Mouse (Mus musculus): ENCODE measurements at regions not wholly inside any gene's neighbourhood (a gene's known extent, or its start where the extent isn't known, plus 50 kb on each side); places are given as distances from the start of the nearest gene placed in this dataset.

DNA sequence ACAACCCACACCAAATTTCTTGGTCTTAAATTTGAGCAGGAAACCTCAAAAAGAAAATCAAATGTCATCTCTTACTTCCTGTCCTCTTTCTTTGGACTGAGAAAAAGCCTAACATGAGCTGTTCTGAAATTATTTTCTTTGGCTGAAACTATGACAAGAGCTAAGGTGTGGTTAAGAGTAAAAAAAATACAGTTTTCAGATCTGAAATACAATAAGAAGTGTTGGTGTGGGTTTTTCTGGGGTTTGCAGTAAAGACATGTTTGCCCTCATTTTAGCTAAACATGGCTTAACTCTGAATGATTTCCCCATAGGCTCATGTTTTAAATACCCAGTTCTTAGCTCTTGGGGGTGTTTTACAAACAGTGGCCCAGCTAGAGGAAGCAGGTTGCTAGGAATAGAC lies 451.8 kb upstream of the Klf4 start:
- no peaks in the 10 kb centered on the region for H3K36me3 ChIP-seq (ENCODE audit: control insufficient read depth, insufficient read depth, low read length)
- no peak for DNase-seq (ENCODE audit: low spot score)
- no peaks in the 10 kb centered on the region for H3K27me3 ChIP-seq (replicated peaks; ENCODE audit: control insufficient read depth, insufficient read depth, low read length)
- H3K9me3 ChIP-seq (replicated peaks; ENCODE audit: control insufficient read depth, low read length) = no peaks in the 10 kb centered on the region
- H3K4me3 ChIP-seq (ENCODE audit: low read depth, low read length) = no peak overlapping the region
- no peak overlapping the region for H3K4me2 ChIP-seq (ENCODE audit: low read length)
- H3K4me1 ChIP-seq (ENCODE audit: control insufficient read depth, insufficient read depth, low read length) = no peaks in the 10 kb centered on the region
- H3K27ac ChIP-seq (ENCODE audit: low read depth, low read length) = no peak overlapping the region
- H3K9ac ChIP-seq (ENCODE audit: low read length) = no peak overlapping the region
- no peak for ATAC-seq

DNA sequence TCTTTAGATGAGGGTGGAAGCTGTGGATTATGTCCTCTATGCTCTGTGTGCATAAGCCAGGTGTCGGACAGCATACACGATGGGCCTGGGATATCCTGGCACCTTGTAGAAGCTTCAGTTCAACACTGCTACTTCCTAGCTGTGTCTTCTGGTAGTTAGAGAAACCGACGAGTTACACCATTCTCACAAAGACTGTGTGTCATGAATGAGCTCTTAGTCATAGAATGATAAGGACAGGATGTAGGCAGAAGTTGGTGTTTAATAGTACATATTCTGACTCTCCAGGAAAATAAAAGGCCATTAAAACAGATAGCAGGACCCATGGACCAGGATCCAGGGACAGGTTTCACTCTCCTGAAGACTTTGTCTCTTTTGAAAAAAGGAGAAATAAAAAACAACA lies 446.3 kb upstream of the Klf4 start:
- Histone ChIP-seq H3K4me1 (ENCODE audit: control insufficient read depth, insufficient read depth, low read length) (no peaks in the 10 kb centered on the region), H3K9me3 (replicated peaks; ENCODE audit: control insufficient read depth, low read length) (no peaks in the 10 kb centered on the region), H3K9ac (ENCODE audit: low read length) (no peak overlapping the region), H3K36me3 (ENCODE audit: control insufficient read depth, insufficient read depth, low read length) (no peaks in the 10 kb centered on the region), H3K27ac (ENCODE audit: low read depth, low read length) (no peak overlapping the region), H3K4me2 (ENCODE audit: low read length) (no peak overlapping the region), H3K27me3 (replicated peaks; ENCODE audit: control insufficient read depth, insufficient read depth, low read length) (no peaks in the 10 kb centered on the region), H3K4me3 (ENCODE audit: low read depth, low read length) (no peak overlapping the region)
- no peak for DNase-seq (ENCODE audit: low spot score)
- ATAC-seq = no peak
- 94% methylated on average over 4 of the region's 4 CpGs for WGBS

DNA sequence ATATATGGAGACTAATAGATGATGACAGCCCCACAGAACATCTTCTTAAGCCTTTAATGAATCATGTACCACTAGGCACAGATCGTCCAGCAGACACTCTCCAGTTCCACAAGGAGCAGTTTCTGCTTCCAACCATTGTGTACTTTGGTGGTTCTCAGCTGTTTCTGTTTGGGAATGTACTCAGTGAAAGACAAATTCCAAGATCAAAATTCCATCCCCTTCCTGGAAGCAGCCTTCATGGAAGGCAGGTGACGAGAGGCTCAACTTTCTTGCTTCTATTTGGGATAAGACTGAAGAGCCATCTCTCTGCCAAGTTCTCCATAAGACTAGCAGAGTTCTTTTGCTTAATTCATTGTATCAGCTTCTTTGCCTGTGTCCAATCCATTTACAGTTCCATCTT lies 444.0 kb upstream of the Klf4 start:
- H3K27me3 ChIP-seq (replicated peaks; ENCODE audit: control insufficient read depth, insufficient read depth, low read length) = no peaks in the 10 kb centered on the region
- 89% methylated on average over 2 of the region's 2 CpGs for WGBS
- H3K36me3 ChIP-seq (ENCODE audit: control insufficient read depth, insufficient read depth, low read length) = no peaks in the 10 kb centered on the region
- DNase-seq (ENCODE audit: low spot score) (no peak), ATAC-seq (no peak)
- no peak overlapping the region for H3K4me3 ChIP-seq (ENCODE audit: low read depth, low read length)
- H3K4me1 ChIP-seq (ENCODE audit: control insufficient read depth, insufficient read depth, low read length) = no peaks in the 10 kb centered on the region
- no peak overlapping the region for H3K27ac ChIP-seq (ENCODE audit: low read depth, low read length)
- H3K9ac ChIP-seq (ENCODE audit: low read length) = no peak overlapping the region
- H3K4me2 ChIP-seq (ENCODE audit: low read length) = no peak overlapping the region
- no peaks in the 10 kb centered on the region for H3K9me3 ChIP-seq (replicated peaks; ENCODE audit: control insufficient read depth, low read length)

DNA sequence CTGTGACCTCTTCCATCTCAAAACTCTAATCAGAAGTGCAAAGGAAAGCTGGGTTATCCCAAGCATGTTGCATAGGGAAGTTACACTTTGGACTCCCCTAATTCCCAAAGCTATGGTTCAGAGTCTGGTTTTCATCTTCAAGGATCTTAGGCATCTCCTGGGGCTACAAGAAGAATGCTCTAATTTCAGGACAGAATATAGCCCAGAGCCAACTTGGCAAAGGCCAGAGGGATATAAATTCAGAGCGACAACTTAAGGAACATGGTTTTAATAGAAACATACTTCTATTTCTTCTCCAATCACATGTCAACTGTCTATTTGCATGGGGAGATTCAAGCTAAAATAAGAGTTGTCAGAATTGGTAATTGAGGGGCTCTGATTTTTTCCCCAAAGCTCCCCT lies 441.4 kb upstream of the Klf4 start:
- DNase-seq (ENCODE audit: low spot score) (no peak), ATAC-seq (no peak)
- Histone ChIP-seq H3K4me3 (ENCODE audit: low read depth, low read length) (no peak overlapping the region), H3K4me2 (ENCODE audit: low read length) (no peak overlapping the region), H3K36me3 (ENCODE audit: control insufficient read depth, insufficient read depth, low read length) (no peaks in the 10 kb centered on the region), H3K4me1 (ENCODE audit: control insufficient read depth, insufficient read depth, low read length) (no peaks in the 10 kb centered on the region), H3K9ac (ENCODE audit: low read length) (no peak overlapping the region), H3K27me3 (replicated peaks; ENCODE audit: control insufficient read depth, insufficient read depth, low read length) (no peaks in the 10 kb centered on the region), H3K27ac (ENCODE audit: low read depth, low read length) (no peak overlapping the region), H3K9me3 (replicated peaks; ENCODE audit: control insufficient read depth, low read length) (no peaks in the 10 kb centered on the region)
- 90% methylated on average over 1 of the region's 1 CpGs for WGBS

DNA sequence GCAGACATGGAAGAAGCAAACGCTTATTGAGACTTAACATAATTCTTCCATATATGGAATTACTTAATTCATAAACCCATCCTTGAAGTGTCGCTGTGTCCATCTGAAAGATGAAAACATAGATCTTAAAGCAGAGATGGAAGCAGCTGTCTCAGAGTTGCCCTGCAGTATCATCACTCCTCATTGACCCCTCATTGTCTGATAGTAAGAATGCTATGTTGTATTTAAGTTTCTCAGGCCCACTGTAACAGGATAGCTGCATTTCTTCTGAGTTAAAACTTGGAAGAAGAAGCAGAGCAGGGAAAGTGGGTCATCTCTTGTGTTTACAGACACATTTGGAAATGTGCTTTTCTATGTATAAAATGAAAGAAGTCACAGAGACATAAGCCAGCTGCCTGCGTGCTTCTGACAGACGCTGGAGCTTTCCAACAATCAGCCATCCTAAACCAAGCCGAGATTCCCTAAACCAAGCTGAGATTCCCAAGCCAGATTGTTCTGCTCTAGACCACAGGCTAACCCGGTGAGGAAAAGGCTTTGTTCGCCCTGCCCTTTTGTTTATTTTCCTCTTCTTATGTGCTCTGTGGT lies 440.1 kb upstream of the Klf4 start:
- 88% methylated on average over 7 of the region's 7 CpGs for WGBS
- H3K27me3 ChIP-seq (replicated peaks; ENCODE audit: control insufficient read depth, insufficient read depth, low read length) = no peaks in the 10 kb centered on the region
- H3K4me3 ChIP-seq (ENCODE audit: low read depth, low read length) = no peak overlapping the region
- no peak overlapping the region for H3K9ac ChIP-seq (ENCODE audit: low read length)
- H3K4me1 ChIP-seq (ENCODE audit: control insufficient read depth, insufficient read depth, low read length) = no peaks in the 10 kb centered on the region
- no peaks in the 10 kb centered on the region for H3K36me3 ChIP-seq (ENCODE audit: control insufficient read depth, insufficient read depth, low read length)
- no peak overlapping the region for H3K27ac ChIP-seq (ENCODE audit: low read depth, low read length)
- ATAC-seq (no peak), DNase-seq (ENCODE audit: low spot score) (no peak)
- H3K9me3 ChIP-seq (replicated peaks; ENCODE audit: control insufficient read depth, low read length) = no peaks in the 10 kb centered on the region
- H3K4me2 ChIP-seq (ENCODE audit: low read length) = no peak overlapping the region

DNA sequence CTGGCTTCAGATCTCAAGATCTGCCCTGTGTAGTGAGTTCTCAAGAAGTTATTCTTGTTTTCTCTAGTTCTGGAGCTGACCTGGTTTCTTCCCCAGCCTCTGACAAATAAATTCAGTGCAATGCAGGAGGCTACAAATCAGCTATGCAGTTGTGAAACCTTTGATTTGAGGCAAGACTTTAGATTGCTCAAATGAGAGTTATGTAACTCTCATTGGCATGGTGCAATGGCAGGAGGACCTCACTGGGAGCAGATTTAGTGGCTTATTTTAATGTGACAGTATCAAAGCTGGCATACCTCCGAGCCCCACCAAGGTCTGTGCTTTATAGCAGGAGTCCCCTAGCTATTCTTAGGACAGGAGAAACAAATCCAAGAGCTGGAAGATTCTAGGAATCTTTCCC lies 427.8 kb upstream of the Klf4 start:
- Histone ChIP-seq H3K9ac (ENCODE audit: low read length) (no peak overlapping the region), H3K4me3 (ENCODE audit: low read depth, low read length) (no peak overlapping the region), H3K9me3 (replicated peaks; ENCODE audit: control insufficient read depth, low read length) (no peaks in the 10 kb centered on the region), H3K36me3 (ENCODE audit: control insufficient read depth, insufficient read depth, low read length) (no peaks in the 10 kb centered on the region), H3K27ac (ENCODE audit: low read depth, low read length) (no peak overlapping the region), H3K4me1 (ENCODE audit: control insufficient read depth, insufficient read depth, low read length) (no peaks in the 10 kb centered on the region), H3K27me3 (replicated peaks; ENCODE audit: control insufficient read depth, insufficient read depth, low read length) (no peaks in the 10 kb centered on the region), H3K4me2 (ENCODE audit: low read length) (no peak overlapping the region)
- ATAC-seq (no peak), DNase-seq (ENCODE audit: low spot score) (no peak)
- 70% methylated on average over 1 of the region's 1 CpGs for WGBS

DNA sequence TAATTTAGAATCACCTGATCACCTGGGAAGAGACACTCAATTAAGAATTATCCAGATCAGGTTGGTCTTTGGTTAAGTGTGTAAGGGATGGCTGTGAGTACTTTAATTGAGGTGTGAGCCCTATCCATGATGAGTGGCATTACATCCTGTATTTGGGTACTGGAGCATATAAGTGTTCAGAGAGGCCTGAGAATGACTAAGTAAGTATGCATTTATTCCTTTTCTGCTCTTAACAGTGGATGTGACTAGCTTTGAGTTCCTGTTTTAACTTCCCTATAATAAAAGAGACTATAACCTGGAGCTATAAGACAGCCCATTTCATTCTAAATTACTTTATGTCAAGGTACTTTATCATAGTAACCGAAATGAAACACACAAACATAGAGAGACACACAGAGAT lies 421.4 kb upstream of the Klf4 start:
- H3K27ac ChIP-seq (ENCODE audit: low read depth, low read length) = no peak overlapping the region
- WGBS = 88% methylated on average over 1 of the region's 1 CpGs
- H3K9me3 ChIP-seq (replicated peaks; ENCODE audit: control insufficient read depth, low read length) = no peaks in the 10 kb centered on the region
- DNase-seq (ENCODE audit: low spot score) (no peak), ATAC-seq (no peak)
- no peak overlapping the region for H3K4me2 ChIP-seq (ENCODE audit: low read length)
- no peak overlapping the region for H3K4me3 ChIP-seq (ENCODE audit: low read depth, low read length)
- H3K9ac ChIP-seq (ENCODE audit: low read length) = no peak overlapping the region
- no peaks in the 10 kb centered on the region for H3K36me3 ChIP-seq (ENCODE audit: control insufficient read depth, insufficient read depth, low read length)
- H3K4me1 ChIP-seq (ENCODE audit: control insufficient read depth, insufficient read depth, low read length) = no peaks in the 10 kb centered on the region
- H3K27me3 ChIP-seq (replicated peaks; ENCODE audit: control insufficient read depth, insufficient read depth, low read length) = no peaks in the 10 kb centered on the region

DNA sequence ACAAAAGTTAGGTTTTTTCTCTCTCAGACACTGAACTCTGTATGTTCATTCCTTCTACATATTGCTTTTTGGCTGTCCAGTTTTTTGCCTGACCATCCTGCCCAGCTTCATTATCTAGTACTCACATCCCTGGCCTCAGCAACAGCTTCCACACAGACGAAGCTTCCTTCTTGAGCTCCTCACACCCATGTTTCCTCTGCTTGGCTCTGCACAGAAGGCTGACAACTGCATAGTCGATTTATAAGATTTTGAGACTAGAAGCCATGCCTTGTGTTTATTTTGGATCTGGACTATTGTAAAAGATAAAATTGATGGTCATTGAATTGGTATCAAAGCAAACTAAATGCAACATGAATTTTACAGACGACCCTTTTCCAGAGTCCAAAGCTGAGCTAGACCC lies 420.0 kb upstream of the Klf4 start:
- Histone ChIP-seq H3K9ac (ENCODE audit: low read length) (no peak overlapping the region), H3K27me3 (replicated peaks; ENCODE audit: control insufficient read depth, insufficient read depth, low read length) (no peaks in the 10 kb centered on the region), H3K4me3 (ENCODE audit: low read depth, low read length) (no peak overlapping the region), H3K27ac (ENCODE audit: low read depth, low read length) (no peak overlapping the region), H3K4me1 (ENCODE audit: control insufficient read depth, insufficient read depth, low read length) (no peaks in the 10 kb centered on the region), H3K9me3 (replicated peaks; ENCODE audit: control insufficient read depth, low read length) (no peaks in the 10 kb centered on the region), H3K4me2 (ENCODE audit: low read length) (no peak overlapping the region), H3K36me3 (ENCODE audit: control insufficient read depth, insufficient read depth, low read length) (no peaks in the 10 kb centered on the region)
- no peak for ATAC-seq
- DNase-seq (ENCODE audit: low spot score) = no peak
- 88% methylated on average over 3 of the region's 3 CpGs for WGBS

DNA sequence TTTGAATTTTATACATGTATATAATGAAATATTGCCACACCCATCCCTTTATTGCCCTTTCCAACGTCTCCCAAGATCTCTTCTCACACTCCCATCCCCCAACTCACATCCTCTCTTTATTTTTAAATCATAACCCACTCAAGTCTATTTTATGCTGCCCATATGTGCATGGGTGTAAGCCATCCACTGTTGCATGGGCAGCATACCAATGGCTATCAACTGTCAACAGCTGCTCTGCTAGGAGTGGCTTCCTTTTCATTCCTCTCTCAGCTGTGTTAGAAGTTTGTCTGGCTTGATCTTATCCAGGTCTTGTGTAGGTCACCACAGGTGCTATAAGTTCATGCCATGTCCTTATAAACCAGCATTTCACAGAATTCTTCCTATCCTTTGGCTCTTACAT lies 409.2 kb upstream of the Klf4 start:
- no peaks in the 10 kb centered on the region for H3K4me1 ChIP-seq (ENCODE audit: control insufficient read depth, insufficient read depth, low read length)
- DNase-seq (ENCODE audit: low spot score) (no peak), ATAC-seq (no peak)
- no peak overlapping the region for H3K9ac ChIP-seq (ENCODE audit: low read length)
- 51% methylated on average over 1 of the region's 1 CpGs for WGBS
- H3K4me3 ChIP-seq (ENCODE audit: low read depth, low read length) = no peak overlapping the region
- H3K27ac ChIP-seq (ENCODE audit: low read depth, low read length) = no peak overlapping the region
- no peaks in the 10 kb centered on the region for H3K27me3 ChIP-seq (replicated peaks; ENCODE audit: control insufficient read depth, insufficient read depth, low read length)
- no peak overlapping the region for H3K4me2 ChIP-seq (ENCODE audit: low read length)
- H3K36me3 ChIP-seq (ENCODE audit: control insufficient read depth, insufficient read depth, low read length) = no peaks in the 10 kb centered on the region
- H3K9me3 ChIP-seq (replicated peaks; ENCODE audit: control insufficient read depth, low read length) = no peaks in the 10 kb centered on the region

Data from forebrain, embryonic 14.5 days (tissue).